Mouse (Mus musculus) MEL (cell line): Measurements from ENCODE around the gene Slc25a28.

Source experiments
- NELFE ChIP-seq: IDR thresholded peaks from 2 replicates; pipeline ENCODE4 v1.6.1; 2011; ENCODE audit warnings: low read depth, low read length, improper control_type of control experiment
- TBP ChIP-seq: IDR thresholded peaks from 2 replicates; pipeline ENCODE4 v1.8.0; 2011; ENCODE audit warnings: low read depth, low read length, improper control_type of control experiment

DNA sequence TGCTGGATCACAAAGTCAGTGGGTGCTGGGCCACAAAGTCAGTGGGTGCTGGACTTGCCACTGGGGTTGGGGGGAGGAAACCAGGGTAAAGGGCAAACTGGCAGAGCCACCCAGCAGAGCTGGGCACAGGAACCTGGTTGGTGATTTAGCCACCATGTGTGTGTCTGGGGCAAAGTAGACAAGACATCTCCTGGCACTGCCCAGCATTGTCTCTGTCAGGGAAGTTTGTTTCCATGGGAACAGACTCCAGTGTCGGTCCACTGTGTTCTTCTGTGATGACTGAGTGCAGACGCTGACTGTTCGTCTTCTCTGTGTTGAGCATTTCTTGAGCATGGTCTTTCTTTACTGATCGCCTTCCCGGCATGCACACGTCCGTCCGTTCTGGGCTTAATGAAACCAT, 34.6 kb upstream of the Slc25a28 start:
- TF ChIP-seq NELFE (no peak), TBP (no peak)
